Mouse (Mus musculus) embryonic facial prominence, embryonic 12.5 days (tissue): Measurements from ENCODE around the gene Il1a. TPM values are rescaled to one million over a fixed set of nuclear protein-coding genes. Genes with fewer than 3 reads are reported as not detected.

Experiments
- ATAC-seq: fragments of 200-750 bp; cut with Nextera tagmentation; 2 replicates; pipeline ENCODE4 v1.8.0; 2017; ENCODE audit not compliant: insufficient number of reproducible peaks, insufficient read depth, low FRiP score, low TSS enrichment
- H3K27ac ChIP-seq: fragments of 300-500 bp; sonication (generic); 2 replicates; pipeline ENCODE4 v1.5.1; 2016; ENCODE audit warnings: mild to moderate bottlenecking
- H3K27me3 ChIP-seq: fragments of 300-500 bp; sonication (generic); 2 replicates; pipeline ENCODE4 v1.6.1; 2016; ENCODE audit warnings: mild to moderate bottlenecking, moderate library complexity
- H3K36me3 ChIP-seq: fragments of 300-500 bp; sonication (generic); 2 replicates; pipeline ENCODE4 v1.6.1; 2016; ENCODE audit warnings: mild to moderate bottlenecking
- H3K4me1 ChIP-seq: fragments of 300-500 bp; sonication (generic); 2 replicates; pipeline ENCODE4 v1.6.1; 2016
- H3K4me2 ChIP-seq: fragments of 300-500 bp; sonication (generic); replicated peaks from 2 replicates; pipeline ENCODE4 v1.6.1; 2016; ENCODE audit warnings: mild to moderate bottlenecking, moderate library complexity
- H3K4me3 ChIP-seq: fragments of 300-500 bp; sonication (generic); 2 replicates; pipeline ENCODE4 v1.5.1; 2016; ENCODE audit warnings: mild to moderate bottlenecking
- H3K9ac ChIP-seq: fragments of 300-500 bp; sonication (generic); 2 replicates; pipeline ENCODE4 v1.6.1; 2016; ENCODE audit warnings: mild to moderate bottlenecking, moderate library complexity
- H3K9me3 ChIP-seq: fragments of 300-500 bp; sonication (generic); 2 replicates; pipeline ENCODE4 v1.6.1; 2016; ENCODE audit warnings: mild to moderate bottlenecking, moderate library complexity
- WGBS: fragments of 180-500 bp; shearing (Covaris S2); methylation state at CpG from one replicate; pipeline ENCODE4 v1.1.7; 2016; 5-methylcytosine and 5-hydroxymethylcytosine counted together
- polyA plus RNA-seq: library from polyadenylated mRNA; unstranded; fragments of >200 nt; fragmentation: Nextera tagmentation; extraction: Ambion mirVana; gene quantifications from 2 replicates; pipeline ENCODE4 v1.2.1, GENCODE M21; 2016

Gene Il1a
- polyA plus RNA-seq, result 0.15 TPM in 1 of 2 replicates, not detected in the other

DNA sequence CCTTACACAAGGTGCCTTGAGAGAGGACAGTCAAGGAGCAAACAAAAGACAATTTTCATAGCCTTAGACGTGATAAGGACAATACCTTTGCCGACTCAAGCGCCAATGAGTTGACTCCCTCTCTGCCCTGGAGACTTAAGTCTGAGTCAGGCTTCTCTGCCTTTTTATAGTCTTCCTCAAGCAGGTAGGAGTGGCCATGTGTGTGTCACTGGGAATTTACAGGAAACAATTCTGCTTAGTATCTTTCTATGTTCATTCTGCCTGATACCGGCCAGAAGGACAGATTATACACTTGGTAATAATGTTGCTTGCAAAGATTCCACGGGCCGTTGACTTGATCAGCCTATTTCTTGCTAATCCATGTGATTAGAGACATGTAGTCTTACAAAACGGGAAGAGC is at the start of gene Il1a:
Il1a (minus strand) TSS at position 137 of the 400 bp plus-strand sequence.
- Histone ChIP-seq H3K27ac (no peak within 1 kb of the TSS), H3K4me1 (no peaks in the 10 kb centered on the region), H3K9ac (no peak within 1 kb of the TSS), H3K4me3 (no peak within 1 kb of the TSS), H3K9me3 (no peaks in the 10 kb centered on the region), H3K27me3 (no peaks in the 10 kb centered on the region), H3K36me3 (no peaks in the 10 kb centered on the region), H3K4me2 (no peak within 1 kb of the TSS)
- ATAC-seq, result no peak
- 82% methylated on average over 7 of the region's 7 CpGs for WGBS

- H3K36me3 ChIP-seq, result no peaks in the 10 kb centered on the region
- H3K27me3 ChIP-seq, result no peaks in the 10 kb centered on the region
- WGBS, result 71% methylated on average over 6 of the region's 6 CpGs
- peaks cover 5% of the 10 kb centered on the region; the same call in 1 of the 2 replicates for H3K9me3 ChIP-seq
- H3K9ac ChIP-seq, result no peak overlapping the region
- H3K27ac ChIP-seq, result no peak overlapping the region
- H3K4me3 ChIP-seq, result no peak overlapping the region
- H3K4me2 ChIP-seq, result no peak overlapping the region
- no peak for ATAC-seq
- no peaks in the 10 kb centered on the region for H3K4me1 ChIP-seq
These were observed 28.4 kb upstream of the Il1a start for GRCm38 (mm10) chr2:129338138-129338621.

DNA sequence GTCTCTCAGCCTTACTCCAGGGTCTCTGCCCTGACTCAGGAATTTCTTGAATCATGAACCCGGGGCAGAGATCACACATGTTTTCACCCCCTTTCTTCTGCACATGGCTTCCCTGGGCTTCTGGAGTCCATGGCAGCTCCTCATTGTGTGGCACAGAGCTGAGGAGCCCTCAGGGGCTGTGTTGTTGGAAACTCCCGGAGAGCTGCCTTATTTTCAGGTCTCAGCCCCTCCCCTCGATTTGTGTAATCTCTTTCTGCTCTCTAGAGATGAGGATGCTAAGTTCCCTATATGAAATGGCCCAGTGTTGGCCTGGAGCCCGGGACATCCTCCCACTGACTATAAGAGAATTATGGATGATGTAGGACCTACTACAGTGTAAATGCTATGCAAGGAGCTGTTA is 23.7 kb upstream of the Il1a start:
- Histone ChIP-seq H3K4me3 (no peak overlapping the region), H3K9ac (no peak overlapping the region), H3K27me3 (no peaks in the 10 kb centered on the region), H3K27ac (no peak overlapping the region), H3K4me2 (no peak overlapping the region), H3K4me1 (no peaks in the 10 kb centered on the region), H3K36me3 (no peaks in the 10 kb centered on the region), H3K9me3 (no peaks in the 10 kb centered on the region)
- no peak for ATAC-seq
- WGBS, result 52% methylated on average over 4 of the region's 4 CpGs

GRCm38 (mm10) chr2:129330540-129330939 is 20.8 kb upstream of the Il1a start:
- Histone ChIP-seq H3K4me3 (no peak overlapping the region), H3K27ac (no peak overlapping the region), H3K4me1 (no peaks in the 10 kb centered on the region), H3K9ac (no peak overlapping the region), H3K9me3 (no peaks in the 10 kb centered on the region), H3K4me2 (no peak overlapping the region), H3K27me3 (no peaks in the 10 kb centered on the region), H3K36me3 (no peaks in the 10 kb centered on the region)
- 84% methylated on average over 13 of the region's 13 CpGs for WGBS
- ATAC-seq, result no peak

- 67% methylated on average over 7 of the region's 7 CpGs for WGBS
- H3K9ac ChIP-seq, result no peak overlapping the region
- H3K36me3 ChIP-seq, result no peaks in the 10 kb centered on the region
- no peak overlapping the region for H3K27ac ChIP-seq
- H3K9me3 ChIP-seq, result no peaks in the 10 kb centered on the region
- no peaks in the 10 kb centered on the region for H3K27me3 ChIP-seq
- no peak for ATAC-seq
- no peaks in the 10 kb centered on the region for H3K4me1 ChIP-seq
- H3K4me2 ChIP-seq, result no peak overlapping the region
- H3K4me3 ChIP-seq, result no peak overlapping the region
These were observed 20.3 kb upstream of the Il1a start for GRCm38 (mm10) chr2:129330024-129330423.

GRCm38 (mm10) chr2:129328238-129328637 is 18.5 kb upstream of the Il1a start:
- Histone ChIP-seq H3K9ac (no peak overlapping the region), H3K4me3 (no peak overlapping the region), H3K36me3 (no peaks in the 10 kb centered on the region), H3K4me1 (no peaks in the 10 kb centered on the region), H3K27me3 (no peaks in the 10 kb centered on the region), H3K4me2 (no peak overlapping the region), H3K9me3 (no peaks in the 10 kb centered on the region), H3K27ac (no peak overlapping the region)
- whole genome bisulfite sequencing, result 80% methylated on average over 4 of the region's 4 CpGs
- no peak for ATAC-seq

DNA sequence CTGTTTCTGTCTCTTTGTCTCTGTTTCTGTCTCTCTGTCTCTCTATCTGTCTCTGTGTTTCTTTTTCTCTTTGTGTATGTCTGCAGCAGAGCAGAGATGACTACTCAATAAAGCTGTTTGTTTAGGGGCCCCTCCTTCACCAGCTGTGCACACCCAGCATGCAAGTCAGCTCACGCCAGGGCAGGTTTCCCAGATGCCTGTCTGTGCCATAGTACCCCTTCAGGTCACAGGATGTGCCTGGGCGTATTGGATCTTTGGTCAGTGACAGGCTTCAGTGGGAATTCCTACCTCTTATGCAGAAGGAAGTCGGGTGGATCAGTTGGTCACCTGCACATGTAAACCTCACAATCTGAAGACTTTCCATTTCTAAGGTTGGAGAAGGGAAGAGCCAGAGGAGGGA is 14.4 kb upstream of the Il1a start:
- H3K9ac ChIP-seq, result no peak overlapping the region
- H3K36me3 ChIP-seq, result no peaks in the 10 kb centered on the region
- H3K4me2 ChIP-seq, result no peak overlapping the region
- no peak overlapping the region for H3K4me3 ChIP-seq
- H3K9me3 ChIP-seq, result no peaks in the 10 kb centered on the region
- H3K27me3 ChIP-seq, result no peaks in the 10 kb centered on the region
- no peak for ATAC-seq
- no peaks in the 10 kb centered on the region for H3K4me1 ChIP-seq
- H3K27ac ChIP-seq, result no peak overlapping the region
- 71% methylated on average over 3 of the region's 3 CpGs for WGBS

DNA sequence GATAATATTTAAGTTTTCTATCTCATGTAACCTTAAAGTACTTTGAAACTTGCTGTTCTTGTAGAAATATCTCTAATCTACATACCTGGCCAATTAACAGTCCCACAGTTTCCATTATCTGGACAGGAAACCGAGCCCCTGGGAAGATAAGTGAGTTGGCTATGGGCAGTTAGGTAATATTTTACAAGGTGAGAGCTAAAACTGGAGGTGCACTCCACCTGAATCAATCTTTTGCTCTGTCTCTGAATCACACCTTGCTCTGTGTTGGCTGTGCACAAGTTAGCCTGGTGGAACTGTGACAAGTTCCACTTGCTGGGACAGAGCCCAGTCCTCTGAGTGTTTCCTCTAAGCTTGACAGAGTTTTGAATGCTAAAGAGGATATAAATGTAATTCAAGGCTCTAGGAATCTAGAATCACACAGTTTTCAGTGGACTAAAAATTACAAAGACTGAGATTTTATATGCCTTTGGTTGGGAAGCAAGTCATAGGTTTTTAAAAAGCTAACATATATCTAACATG is 12.4 kb upstream of the Il1a start:
- WGBS, result 77% methylated on average over 1 of the region's 1 CpGs
- Histone ChIP-seq H3K27ac (no peak overlapping the region), H3K4me1 (no peaks in the 10 kb centered on the region), H3K27me3 (no peaks in the 10 kb centered on the region), H3K9me3 (no peaks in the 10 kb centered on the region), H3K4me2 (no peak overlapping the region), H3K9ac (no peak overlapping the region), H3K4me3 (no peak overlapping the region), H3K36me3 (no peaks in the 10 kb centered on the region)
- ATAC-seq, result no peak

GRCm38 (mm10) chr2:129320033-129320605 is 10.3 kb upstream of the Il1a start:
- no peak overlapping the region for H3K27ac ChIP-seq
- 80% methylated on average over 8 of the region's 8 CpGs for WGBS
- H3K9ac ChIP-seq, result no peak overlapping the region
- no peaks in the 10 kb centered on the region for H3K36me3 ChIP-seq
- no peaks in the 10 kb centered on the region for H3K4me1 ChIP-seq
- H3K4me3 ChIP-seq, result no peak overlapping the region
- no peaks in the 10 kb centered on the region for H3K9me3 ChIP-seq
- no peaks in the 10 kb centered on the region for H3K27me3 ChIP-seq
- no peak overlapping the region for H3K4me2 ChIP-seq
- ATAC-seq, result no peak

DNA sequence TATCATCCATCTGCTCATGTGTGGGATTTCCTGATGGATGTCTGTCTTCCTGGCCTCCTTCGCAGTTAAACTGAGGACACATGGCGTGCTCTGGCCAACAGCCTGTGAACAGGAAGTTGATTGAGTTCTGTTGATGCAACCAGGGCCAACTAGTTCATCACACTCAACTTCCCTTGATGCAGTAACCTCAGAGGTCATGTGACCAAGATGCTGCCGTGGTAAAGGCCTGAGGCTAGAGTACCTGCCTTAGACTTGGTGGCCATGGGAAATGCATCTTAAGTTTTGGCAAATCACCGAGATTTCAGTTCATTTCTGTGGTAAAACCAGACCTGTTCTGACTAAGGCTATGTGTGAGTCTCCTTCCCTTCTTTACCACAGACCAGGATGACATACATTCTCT is 6.1 kb upstream of the Il1a start:
- Histone ChIP-seq H3K4me2 (no peak overlapping the region), H3K9me3 (no peaks in the 10 kb centered on the region), H3K4me1 (no peaks in the 10 kb centered on the region), H3K27ac (no peak overlapping the region), H3K27me3 (no peaks in the 10 kb centered on the region), H3K4me3 (no peak overlapping the region), H3K9ac (no peak overlapping the region), H3K36me3 (no peaks in the 10 kb centered on the region)
- WGBS, result 79% methylated on average over 4 of the region's 4 CpGs
- ATAC-seq, result no peak

- ATAC-seq, result no peak
- H3K27ac ChIP-seq, result no peak overlapping the region
- H3K27me3 ChIP-seq, result no peaks in the 10 kb centered on the region
- 74% methylated on average over 6 of the region's 6 CpGs for WGBS
- H3K4me2 ChIP-seq, result no peak overlapping the region
- no peak overlapping the region for H3K9ac ChIP-seq
- no peaks in the 10 kb centered on the region for H3K4me1 ChIP-seq
- no peaks in the 10 kb centered on the region for H3K9me3 ChIP-seq
- no peak overlapping the region for H3K4me3 ChIP-seq
- no peaks in the 10 kb centered on the region for H3K36me3 ChIP-seq
These were observed 5.1 kb upstream of the Il1a start for GRCm38 (mm10) chr2:129314880-129315279.

DNA sequence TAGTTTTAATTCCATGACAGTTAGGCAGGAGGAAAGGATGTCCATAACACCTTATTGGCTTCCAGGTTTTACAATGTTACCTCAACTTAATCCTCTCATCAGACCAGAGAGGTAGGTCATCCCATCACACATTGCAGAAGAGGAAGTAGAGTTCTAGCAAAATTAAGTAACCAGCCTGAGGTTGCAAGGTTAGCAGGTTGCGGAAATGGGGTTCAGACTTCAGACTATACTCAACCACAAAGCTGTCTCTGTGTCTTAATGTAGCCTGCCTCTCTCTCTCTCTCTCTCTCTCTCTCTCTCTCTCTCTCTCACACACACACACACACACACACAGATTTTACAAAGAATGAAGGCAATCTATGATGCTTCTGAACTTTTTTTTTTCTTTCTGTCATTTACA is 4.2 kb upstream of the Il1a start:
- Histone ChIP-seq H3K27ac (no peak overlapping the region), H3K4me3 (no peak overlapping the region), H3K36me3 (no peaks in the 10 kb centered on the region), H3K4me2 (no peak overlapping the region), H3K4me1 (no peaks in the 10 kb centered on the region), H3K27me3 (no peaks in the 10 kb centered on the region), H3K9ac (no peak overlapping the region), H3K9me3 (no peaks in the 10 kb centered on the region)
- ATAC-seq, result no peak
- WGBS, result 92% methylated on average over 1 of the region's 1 CpGs
